Mouse (Mus musculus): ENCODE measurements at regions not wholly inside any gene's neighbourhood (a gene's known extent, or its start where the extent isn't known, plus 50 kb on each side); places are given as distances from the start of the nearest gene placed in this dataset.
"Not testable (repeated sequence)": the region's sequence is repeated elsewhere in the genome, so short reads cannot be mapped to it uniquely, and the experiment has no call there.

DNA sequence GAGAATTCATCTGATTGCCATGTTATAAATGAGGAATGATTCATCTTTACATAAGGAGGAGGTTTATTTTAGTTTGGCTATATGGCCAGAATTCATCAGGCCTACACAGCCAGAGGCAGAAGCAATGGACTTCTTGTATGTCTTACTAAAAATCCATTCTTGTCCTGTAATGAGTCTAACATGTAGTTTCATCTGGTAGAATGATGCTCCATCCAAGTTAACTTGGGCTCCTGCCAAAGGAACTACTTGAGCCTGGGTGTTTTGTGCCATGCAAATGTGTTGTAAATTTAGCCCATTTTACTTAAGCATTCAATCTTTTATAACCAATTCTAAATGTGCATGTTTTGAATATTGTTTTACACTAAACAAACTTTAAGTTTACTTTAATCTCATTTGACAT lies 462.9 kb upstream of the Pom121l12 start:
- no peak for DNase-seq (ENCODE audit: low spot score)

DNA sequence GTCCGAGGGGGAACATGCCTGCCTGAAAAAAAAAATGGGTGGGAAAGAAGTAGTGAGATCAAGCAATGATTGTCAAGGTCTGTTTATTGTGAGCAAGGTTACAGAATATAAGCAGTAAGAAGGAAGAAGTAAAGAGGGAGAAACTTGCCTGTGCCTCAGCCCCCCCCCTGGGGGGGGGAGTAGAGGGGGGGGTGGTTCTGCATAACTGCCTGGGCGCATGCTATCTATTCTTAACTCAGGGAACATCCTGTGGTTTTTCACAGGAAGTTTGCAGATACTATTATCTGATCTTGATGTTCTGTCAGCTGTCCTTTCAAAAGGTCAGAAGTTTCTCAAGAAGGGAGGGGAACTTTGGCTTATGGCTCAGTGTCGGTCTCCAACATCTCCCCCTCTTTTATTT lies 456.7 kb upstream of the Pom121l12 start:
- DNase-seq (ENCODE audit: low spot score) = not testable (repeated sequence)

DNA sequence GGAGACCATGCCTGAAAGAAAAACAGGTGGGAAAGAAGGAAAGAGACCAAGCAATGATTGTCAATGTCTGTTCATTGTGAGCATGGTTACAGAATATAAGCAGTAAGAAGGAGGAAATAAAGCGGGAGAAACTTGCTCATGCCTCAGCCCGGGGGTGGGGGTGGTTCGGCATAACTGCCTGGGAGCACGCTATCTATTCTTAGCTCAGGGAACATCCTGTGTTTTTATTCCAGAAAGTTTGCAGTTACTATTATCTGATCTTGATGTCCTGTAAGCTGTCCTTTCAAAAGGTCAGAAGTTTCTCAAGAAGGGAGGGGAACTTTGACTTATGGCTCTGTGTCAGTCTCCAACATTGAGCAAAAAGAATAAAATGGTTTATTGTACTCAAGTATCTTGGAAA lies 451.4 kb upstream of the Pom121l12 start:
- no peak for DNase-seq (ENCODE audit: low spot score)

DNA sequence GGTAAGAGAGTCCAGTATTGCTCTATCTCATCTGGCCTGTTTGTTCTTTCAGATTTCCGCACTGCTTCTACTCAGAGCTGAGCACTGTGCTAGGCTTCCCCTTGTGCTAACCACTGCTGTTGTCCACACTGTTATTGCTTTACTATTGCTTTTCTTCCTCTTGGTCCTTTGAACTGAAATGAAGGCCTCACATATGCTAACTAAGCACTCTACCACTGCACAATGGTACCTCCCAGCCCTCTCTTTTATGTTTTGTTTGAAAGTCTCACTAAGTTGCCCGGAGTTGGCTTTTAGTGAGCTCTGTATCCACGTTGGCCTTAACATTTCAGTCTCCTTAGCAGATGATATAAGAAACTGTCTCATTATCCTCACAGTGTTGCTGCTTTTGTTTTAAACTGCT lies 439.7 kb upstream of the Pom121l12 start:
- DNase-seq (ENCODE audit: low spot score) = no peak

DNA sequence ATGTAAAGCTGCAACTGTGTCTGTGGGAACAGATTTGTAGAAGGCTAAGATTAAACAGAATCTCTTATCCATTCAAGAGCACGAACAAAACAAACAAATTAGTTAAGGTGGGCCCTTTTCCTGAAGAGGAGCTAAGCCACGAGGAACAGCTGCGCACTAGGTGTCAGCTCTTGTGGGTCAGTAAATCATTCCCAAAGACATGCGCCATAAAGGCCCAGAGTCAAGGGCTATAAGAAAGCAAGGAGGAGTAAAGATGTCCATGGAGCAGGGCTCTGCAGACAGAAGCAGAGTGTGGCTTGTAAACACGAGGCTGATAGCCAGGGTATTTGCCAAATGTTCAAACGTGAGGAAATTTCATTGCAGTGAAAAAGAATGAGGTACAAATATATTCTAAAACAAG lies 429.6 kb upstream of the Pom121l12 start:
- DNase-seq (ENCODE audit: low spot score) = no peak

DNA sequence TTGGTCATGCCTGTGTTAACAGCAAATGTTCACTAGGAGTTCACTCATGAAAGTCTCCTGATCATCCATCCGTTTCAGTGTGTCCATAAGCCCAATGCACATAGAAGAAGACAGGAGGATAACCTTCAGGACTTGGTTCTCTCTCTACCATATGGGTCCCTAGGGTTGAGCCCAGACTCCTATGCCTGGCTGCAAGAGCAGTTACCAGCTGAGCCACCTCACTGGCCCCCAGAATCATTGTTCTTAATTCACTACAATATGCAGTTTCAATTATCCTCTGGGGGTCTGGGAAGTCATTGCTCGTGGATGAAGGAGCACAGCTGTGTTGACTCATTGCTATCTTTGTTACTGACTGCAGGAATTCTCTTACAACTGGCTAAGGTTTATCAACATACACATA lies 424.5 kb upstream of the Pom121l12 start:
- DNase-seq (ENCODE audit: low spot score) = no peak

DNA sequence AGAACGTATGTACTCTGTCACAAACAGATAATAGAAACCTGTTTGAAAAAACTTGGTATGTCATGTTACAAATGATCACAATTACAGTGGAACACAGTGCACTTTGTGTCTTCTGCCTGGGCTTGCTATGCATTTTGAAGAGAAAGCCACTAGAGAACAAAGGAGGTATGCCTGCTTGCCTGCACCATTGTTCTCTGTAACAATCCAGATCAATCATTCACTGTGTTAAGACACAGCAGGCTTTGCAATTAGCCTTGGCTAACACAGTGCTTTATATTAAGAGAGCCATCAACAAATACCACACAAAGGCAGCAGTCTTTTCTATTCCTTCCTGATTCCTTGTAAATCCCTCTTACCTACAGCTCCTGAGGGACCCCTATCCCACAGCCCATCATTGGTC lies 417.1 kb upstream of the Pom121l12 start:
- DNase-seq (ENCODE audit: low spot score) = no peak

DNA sequence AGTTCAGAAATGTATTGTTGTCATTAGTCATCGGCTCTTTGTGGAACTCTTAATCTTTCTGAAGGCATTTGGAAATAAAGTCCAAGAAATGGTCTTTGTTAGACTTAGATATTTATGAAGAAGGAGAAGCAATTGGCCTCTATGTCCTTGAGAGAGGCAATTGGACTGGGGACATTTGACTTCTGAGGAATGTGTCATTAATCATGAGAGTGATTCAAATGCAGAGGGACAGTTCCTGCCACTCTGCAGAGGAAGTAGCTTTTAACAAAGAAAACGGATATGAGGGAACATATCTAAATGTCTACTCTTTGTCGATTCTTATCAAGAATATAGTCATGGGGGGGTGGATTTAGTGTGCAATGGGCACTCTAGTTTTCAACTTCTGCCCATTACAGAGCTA lies 416.6 kb upstream of the Pom121l12 start:
- no peak for DNase-seq (ENCODE audit: low spot score)

DNA sequence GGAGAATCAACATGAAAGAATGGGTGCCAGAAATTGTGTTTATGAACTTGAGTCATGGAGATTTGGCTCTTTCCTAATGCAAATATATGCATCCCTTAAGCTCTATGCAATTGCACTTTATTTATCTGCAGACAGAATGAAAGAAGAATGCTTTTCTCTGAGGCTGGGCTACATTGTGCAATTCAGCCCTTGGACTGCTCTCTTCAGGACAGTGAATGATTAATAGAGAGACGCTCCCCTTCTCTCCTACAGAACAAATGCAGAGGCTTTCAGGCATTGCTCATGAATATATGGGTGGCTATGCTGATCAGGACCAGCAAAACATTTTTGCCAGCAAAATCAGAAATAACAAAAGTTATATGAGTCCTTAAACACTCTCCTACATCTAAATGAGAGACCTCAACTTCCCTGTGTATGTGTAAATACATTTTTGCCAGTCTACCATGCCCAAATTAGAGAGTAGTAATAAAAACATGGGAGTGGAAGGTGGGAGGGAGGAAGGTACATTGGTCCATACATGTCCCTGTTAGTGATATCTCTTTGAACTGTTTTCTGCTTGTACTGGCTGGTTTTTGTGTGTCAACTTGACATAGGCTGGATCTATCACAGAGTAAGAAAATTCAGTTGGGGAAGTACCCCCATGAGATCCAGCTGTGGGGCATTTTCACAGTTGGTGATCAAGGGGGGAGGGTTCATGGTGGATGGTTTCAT lies 415.7 kb upstream of the Pom121l12 start:
- DNase-seq (ENCODE audit: low spot score) = peak; percentile 40

DNA sequence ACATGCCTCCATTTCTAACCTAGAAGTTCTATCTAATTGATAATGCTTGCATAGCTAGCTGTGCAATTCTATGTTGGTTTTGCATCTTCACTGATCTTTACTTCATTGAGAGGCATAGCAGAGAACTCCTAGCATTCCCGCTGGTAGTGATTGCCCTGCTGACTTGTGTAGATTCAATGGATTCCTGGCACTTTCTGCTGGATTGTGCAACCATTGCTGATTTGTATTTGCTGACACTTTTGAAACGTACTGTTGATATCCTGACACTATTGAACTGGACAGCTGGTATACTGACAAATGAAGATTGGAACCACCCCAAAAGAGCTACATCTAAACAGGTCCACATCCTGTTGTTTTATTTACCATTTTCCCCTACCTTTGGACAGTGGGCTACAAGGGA lies 404.0 kb upstream of the Pom121l12 start:
- no peak for DNase-seq (ENCODE audit: low spot score)
